Mouse (Mus musculus) kidney, embryonic 15.5 days (tissue): ENCODE results near the gene Tle6. TPM values are rescaled to one million over a fixed set of nuclear protein-coding genes. Genes with fewer than 3 reads are reported as not detected.
"Not testable (repeated sequence)": the region's sequence is repeated elsewhere in the genome, so short reads cannot be mapped to it uniquely, and the experiment has no call there.

Source experiments
- ATAC-seq: fragments of 200-750 bp; cut with Nextera tagmentation; replicated peaks from 2 replicates; pipeline ENCODE4 v1.8.0; 2017; ENCODE audit warnings: moderate TSS enrichment; ENCODE audit not compliant: low FRiP score
- H3K27ac ChIP-seq: fragments of 300-500 bp; sonication (generic); 2 replicates; pipeline ENCODE4 v1.5.1; 2015; ENCODE audit warnings: mild to moderate bottlenecking, inconsistent platforms
- H3K27me3 ChIP-seq: fragments of 300-500 bp; sonication (generic); 2 replicates; pipeline ENCODE4 v1.6.1; 2015; ENCODE audit warnings: inconsistent platforms
- H3K36me3 ChIP-seq: fragments of 300-500 bp; sonication (generic); 2 replicates; pipeline ENCODE4 v1.6.1; 2015; ENCODE audit warnings: inconsistent platforms
- H3K4me1 ChIP-seq: fragments of 300-500 bp; sonication (generic); 2 replicates; pipeline ENCODE4 v1.6.1; 2015; ENCODE audit warnings: inconsistent platforms
- H3K4me2 ChIP-seq: fragments of 300-500 bp; sonication (generic); 2 replicates; pipeline ENCODE4 v1.6.1; 2015; ENCODE audit warnings: moderate library complexity, mild to moderate bottlenecking, inconsistent platforms
- H3K4me3 ChIP-seq: fragments of 300-500 bp; sonication (generic); replicated peaks from 2 replicates; pipeline ENCODE4 v1.5.1; 2015; ENCODE audit warnings: mild to moderate bottlenecking, inconsistent platforms
- H3K9ac ChIP-seq: fragments of 300-500 bp; sonication (generic); 2 replicates; pipeline ENCODE4 v1.6.1; 2015; ENCODE audit warnings: mild to moderate bottlenecking, inconsistent platforms
- H3K9me3 ChIP-seq: fragments of 300-500 bp; sonication (generic); replicated peaks from 2 replicates; pipeline ENCODE4 v1.6.1; 2016; ENCODE audit warnings: inconsistent platforms
- WGBS: fragments of 180-500 bp; shearing (Covaris S2); methylation state at CpG from one replicate; pipeline ENCODE4 v1.1.7; 2015; ENCODE audit warnings: mixed read lengths; 5-methylcytosine and 5-hydroxymethylcytosine counted together
- polyA plus RNA-seq: library from polyadenylated mRNA; unstranded; fragments of >200 nt; fragmentation: Nextera tagmentation; extraction: Ambion mirVana; gene quantifications from 2 replicates; pipeline ENCODE4 v1.2.1, GENCODE M21; 2015

Gene Tle6
- polyA plus RNA-seq, 1 experiment from 2014 or later = 16.8 TPM

DNA sequence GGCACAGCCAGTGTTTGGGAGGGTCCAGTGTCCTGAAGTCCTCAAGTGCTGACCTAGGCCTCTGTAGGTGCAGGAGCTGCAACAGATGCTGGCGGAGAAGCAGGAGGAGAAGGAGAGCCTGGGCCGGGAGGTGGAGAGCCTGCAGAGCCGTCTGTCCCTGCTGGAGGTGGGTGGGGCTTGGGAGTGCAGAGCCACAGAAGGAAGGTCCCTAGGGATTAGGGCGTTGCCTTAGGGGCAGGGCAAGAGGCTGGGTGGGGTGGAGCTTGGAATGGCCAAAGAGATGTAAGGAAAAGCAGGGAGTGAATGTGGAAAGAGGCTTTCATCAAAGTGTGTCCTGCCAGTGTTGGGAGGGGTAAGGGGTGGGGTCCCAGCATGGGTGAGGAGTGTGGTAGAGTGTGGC, 40.0 kb upstream of the Tle6 start:
- H3K36me3 ChIP-seq, H3K9me3 ChIP-seq, H3K4me3 ChIP-seq, H3K27ac ChIP-seq, H3K4me2 ChIP-seq, H3K27me3 ChIP-seq, ATAC-seq, H3K9ac ChIP-seq: not testable (repeated sequence)
- peaks cover 26% of the 10 kb centered on the region for H3K4me1 ChIP-seq
- whole genome bisulfite sequencing = 54% methylated on average over 4 of the region's 4 CpGs

DNA sequence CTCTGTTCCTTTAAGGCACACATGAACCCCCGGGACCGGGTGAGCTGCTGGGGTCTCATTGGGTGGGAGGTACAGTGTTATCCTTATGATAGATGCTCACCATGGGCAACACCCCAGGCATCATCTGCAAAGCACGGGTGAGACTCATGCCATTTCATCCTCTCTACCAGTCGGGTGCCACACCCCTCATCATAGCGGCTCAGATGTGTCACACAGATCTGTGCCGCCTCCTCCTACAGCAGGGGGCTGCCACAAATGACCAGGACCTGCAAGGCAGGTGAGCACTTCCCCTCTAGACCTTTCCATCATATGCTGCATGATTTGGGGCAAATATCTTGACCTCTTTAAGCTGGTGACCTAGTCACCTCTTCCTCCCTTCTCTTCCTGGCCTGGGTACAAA, 37.2 kb upstream of the Tle6 start:
- no peak for ATAC-seq
- no peak overlapping the region for H3K27ac ChIP-seq
- WGBS = 78% methylated on average over 6 of the region's 6 CpGs

DNA sequence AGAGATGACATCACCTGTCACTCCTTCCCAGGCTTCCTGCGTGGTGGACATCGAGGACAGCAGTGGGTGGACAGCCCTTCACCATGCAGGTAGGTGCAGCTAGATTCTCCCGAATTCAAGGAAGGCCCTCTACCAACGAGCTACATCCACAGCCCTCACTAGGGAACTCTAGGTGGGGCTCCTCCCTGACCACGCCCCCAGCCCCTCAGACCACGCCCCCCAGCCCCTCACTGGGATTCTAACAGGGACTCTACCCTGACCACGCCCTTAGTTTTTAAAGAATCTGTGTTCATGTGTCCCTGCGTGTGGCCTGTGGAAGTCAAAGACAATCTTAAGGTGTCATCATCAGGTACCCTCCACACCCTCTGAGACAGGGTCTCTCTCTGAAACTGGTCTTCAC, 35.5 kb upstream of the Tle6 start:
- Histone ChIP-seq H3K9ac (no peak overlapping the region), H3K9me3 (no peaks in the 10 kb centered on the region), H3K27me3 (no peaks in the 10 kb centered on the region), H3K27ac (no peak overlapping the region), H3K4me1 (peaks cover 17% of the 10 kb centered on the region), H3K4me2 (no peak overlapping the region), H3K4me3 (no peak overlapping the region), H3K36me3 (no peaks in the 10 kb centered on the region)
- no peak for ATAC-seq
- whole genome bisulfite sequencing = 19% methylated on average over 8 of the region's 8 CpGs

More for the DNA sequence above, 37.2 kb upstream of the Tle6 start:
- no peaks in the 10 kb centered on the region for H3K27me3 ChIP-seq
- no peaks in the 10 kb centered on the region for H3K9me3 ChIP-seq
- no peaks in the 10 kb centered on the region for H3K36me3 ChIP-seq
- H3K4me3 ChIP-seq = no peak overlapping the region
- H3K4me2 ChIP-seq = no peak overlapping the region
- H3K9ac ChIP-seq = no peak overlapping the region
- peaks cover 34% of the 10 kb centered on the region for H3K4me1 ChIP-seq

DNA sequence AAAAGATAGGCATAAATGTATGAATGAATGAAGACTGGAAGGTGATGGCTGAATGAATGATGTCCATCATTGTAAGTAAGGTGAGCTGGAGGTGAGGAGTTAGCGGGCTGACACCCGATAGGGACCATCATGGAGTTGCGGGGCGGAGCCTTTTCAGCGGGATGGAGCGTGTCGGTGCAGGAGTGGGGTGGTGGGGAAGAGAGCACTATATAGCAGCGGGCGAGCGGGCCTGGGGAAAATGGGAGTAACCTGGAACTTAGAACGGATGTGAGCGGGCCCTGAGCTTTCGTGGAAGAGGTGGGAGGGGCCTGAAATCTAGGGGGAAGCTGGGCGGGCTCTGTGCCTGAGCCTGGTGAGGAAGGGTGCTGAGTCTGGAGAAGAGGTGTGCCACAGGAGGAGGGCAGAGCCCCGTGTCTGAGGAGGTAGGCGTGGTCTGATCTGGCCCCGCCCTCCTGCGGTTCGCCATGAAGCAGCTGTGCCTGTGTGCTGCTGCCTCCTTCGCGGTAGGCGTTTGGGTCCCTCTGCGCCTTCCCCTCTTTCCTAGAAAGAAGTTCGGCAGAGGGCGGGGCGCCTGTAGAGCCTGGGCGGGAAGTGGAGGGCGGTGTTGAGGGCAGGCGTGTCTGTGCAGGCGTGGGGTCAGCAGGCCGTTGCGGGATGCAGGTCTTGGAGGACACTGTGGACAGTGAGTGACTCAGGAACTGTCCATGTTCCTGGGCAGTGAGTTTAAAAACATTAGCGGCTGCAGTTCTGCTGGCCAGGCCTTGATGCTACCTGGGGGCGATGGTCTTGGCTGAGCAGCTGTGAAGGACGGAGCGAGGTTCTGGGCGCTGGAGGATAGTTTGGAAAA, 32.6 kb upstream of the Tle6 start:
- ATAC-seq = peak; percentile 95
- Histone ChIP-seq H3K36me3 (no peaks in the 10 kb centered on the region), H3K4me3 (peak overlapping the region; percentile 53), H3K9me3 (no peaks in the 10 kb centered on the region), H3K9ac (peak overlapping the region; percentile 57), H3K4me1 (peaks cover 18% of the 10 kb centered on the region), H3K4me2 (peak overlapping the region; percentile 79), H3K27ac (peak overlapping the region; percentile 84), H3K27me3 (no peaks in the 10 kb centered on the region)
- WGBS = under 1% methylated on average over 37 of the region's 37 CpGs

DNA sequence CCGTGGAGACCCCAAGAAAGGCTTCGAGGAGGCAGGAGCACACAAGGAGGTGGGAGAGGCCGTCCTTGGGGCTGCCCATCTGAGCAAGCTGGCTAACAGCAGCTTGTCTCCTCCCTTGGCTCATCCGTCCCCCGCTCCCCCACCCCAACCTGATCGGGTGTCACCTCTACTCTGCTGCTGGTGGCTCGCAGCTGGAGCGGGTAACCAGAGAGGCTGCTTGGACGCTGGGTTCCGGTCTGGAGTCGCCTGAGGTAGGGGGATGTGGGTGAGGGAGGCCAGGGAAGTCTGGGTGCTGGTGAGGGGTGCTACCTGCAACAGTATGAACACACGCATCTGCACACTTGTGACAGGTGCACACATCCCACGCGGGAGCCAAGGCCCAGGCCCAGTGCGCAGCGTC, 27.5 kb upstream of the Tle6 start, which contains the start of gene Ankrd24:
TSS of gene Ankrd24 (plus strand) at position 151 of the 400 bp plus-strand sequence.
- WGBS = 58% methylated on average over 16 of the region's 16 CpGs
- peaks cover 30% of the 10 kb centered on the region for H3K4me1 ChIP-seq
- peaks cover 26% of the 10 kb centered on the region for H3K36me3 ChIP-seq
- peak within 1 kb of the TSS; percentile 66 for H3K4me3 ChIP-seq
- no peaks in the 10 kb centered on the region for H3K9me3 ChIP-seq
- peak within 1 kb of the TSS; percentile 72 for H3K4me2 ChIP-seq
- ATAC-seq = peak; percentile 16
- H3K9ac ChIP-seq = peak within 1 kb of the TSS; percentile 67
- H3K27ac ChIP-seq = peak within 1 kb of the TSS; percentile 94
- H3K27me3 ChIP-seq = no peaks in the 10 kb centered on the region

DNA sequence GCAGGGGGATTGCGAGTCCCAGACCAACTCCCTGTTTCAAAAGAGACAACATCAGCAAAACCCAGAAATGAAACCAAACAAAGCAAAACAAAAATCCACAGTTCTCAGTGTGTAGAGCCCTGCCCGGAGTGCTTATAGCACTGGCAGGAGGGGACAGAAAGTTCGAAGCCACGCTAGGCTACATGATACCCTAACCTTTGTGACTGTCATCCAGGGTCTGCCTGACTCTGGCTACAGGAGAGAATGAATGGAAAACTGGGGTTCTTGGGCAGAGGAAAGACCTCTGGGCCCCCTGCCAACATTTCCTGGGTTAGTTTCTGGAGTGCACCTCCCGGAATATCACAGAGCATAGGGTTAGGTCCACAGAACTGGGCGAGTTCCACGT, 27.0 kb upstream of the Tle6 start:
- Histone ChIP-seq H3K4me2 (peak overlapping the region; percentile 72), H3K4me1 (peaks cover 27% of the 10 kb centered on the region), H3K27ac (peak overlapping the region; percentile 94), H3K27me3 (no peaks in the 10 kb centered on the region), H3K9me3 (no peaks in the 10 kb centered on the region), H3K9ac (peak overlapping the region; percentile 67), H3K4me3 (peak overlapping the region; percentile 66), H3K36me3 (peaks cover 30% of the 10 kb centered on the region)
- ATAC-seq = peak; percentile 27
- 41% methylated on average over 7 of the region's 7 CpGs for WGBS

DNA sequence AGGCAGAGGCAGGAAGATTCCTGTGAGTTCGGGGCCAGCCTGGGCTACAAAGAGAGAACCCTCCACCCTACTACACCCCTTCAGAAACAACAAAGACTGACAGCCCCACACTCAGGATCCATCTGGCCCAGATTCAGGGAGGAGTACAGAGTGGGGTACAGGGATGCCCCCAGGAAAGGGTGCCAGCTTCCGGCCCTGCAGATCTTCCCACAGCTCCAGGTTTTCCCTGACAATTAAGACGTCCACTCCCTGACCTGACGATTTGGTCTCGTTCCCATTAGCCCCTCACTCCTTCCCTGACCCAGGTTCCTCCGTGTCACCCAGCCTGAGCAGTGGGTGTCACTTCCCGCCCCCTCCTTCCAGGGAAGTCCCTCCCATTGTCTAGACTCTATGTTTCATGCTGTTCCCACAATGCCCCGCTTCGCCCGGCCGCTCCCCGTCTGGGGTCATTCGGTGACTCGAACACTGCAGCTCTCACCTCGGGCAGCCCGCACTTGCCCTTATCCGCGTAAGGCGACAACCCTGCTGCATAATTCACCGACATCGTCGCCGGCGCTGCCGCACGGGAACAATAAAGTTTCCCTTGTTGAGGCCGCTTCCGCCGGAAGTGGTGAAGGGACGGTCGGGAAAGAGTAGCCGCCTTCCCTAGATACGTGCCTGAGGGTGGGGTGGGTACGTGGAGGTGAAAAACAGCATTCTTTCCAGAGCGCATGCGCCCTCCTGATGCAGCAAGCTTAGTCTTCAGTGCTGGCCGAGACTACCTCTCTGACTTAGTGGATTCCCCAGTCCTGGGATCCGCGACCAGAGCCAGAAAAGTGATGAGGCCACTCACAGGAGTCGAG, 26.3 kb upstream of the Tle6 start, which contains the start of gene Sirt6:
TSS of gene Sirt6 (minus strand) at position 804 of the 842 bp plus-strand sequence.
- Histone ChIP-seq H3K9ac (peak within 1 kb of the TSS; percentile 67), H3K9me3 (no peaks in the 10 kb centered on the region), H3K4me3 (peak within 1 kb of the TSS; percentile 66), H3K4me2 (peak within 1 kb of the TSS; percentile 72), H3K4me1 (peaks cover 27% of the 10 kb centered on the region), H3K27me3 (no peaks in the 10 kb centered on the region), H3K36me3 (peaks cover 36% of the 10 kb centered on the region), H3K27ac (peak within 1 kb of the TSS; percentile 94)
- ATAC-seq = peak; percentile 87
- 5% methylated on average over 40 of the region's 40 CpGs for WGBS

DNA sequence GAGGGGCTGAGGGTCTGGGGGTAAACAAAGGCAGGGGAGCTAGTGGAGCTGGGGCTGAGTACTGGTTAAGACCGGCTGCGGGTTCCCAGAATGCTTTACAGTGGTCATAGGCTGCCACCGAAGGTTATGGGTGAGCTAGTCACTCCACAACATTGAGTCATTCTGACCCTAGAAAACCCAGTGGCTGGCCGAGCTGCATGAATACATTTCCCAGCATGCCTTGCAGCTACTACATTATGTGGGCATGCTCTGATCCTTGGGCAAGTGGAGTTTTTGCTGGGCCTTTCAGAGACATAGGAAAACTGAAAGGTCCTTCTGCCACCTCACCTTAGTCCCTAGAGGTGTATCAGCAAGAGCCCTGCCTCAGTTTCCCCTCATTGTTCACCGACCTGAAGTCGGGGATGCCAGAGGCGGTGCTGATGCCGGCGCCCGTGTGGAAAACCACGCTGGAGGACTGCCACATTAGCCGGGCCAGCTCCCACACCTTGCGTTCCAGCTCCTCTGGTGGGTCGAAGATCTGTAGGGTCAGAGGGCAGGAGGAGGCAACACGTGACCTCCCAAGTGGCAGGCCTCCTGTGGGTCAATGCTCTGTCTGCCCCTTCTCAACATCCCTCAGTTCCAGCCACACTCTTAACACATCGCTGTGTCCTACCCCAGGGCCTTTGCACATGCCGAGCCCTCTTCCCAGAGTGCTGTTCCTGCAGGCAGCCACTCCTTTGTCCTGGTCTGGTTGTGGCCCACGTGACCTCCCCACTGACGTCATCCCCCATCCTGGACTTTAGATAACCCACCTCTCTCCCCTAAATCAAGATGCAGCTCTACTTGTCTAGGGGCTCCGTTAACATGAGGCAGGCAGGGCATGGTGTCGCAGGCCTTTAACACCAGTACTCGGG, 25.5 kb upstream of the Tle6 start:
- peaks cover 27% of the 10 kb centered on the region for H3K4me1 ChIP-seq
- 89% methylated on average over 22 of the region's 22 CpGs for WGBS
- peaks cover 45% of the 10 kb centered on the region for H3K36me3 ChIP-seq
- ATAC-seq = 0 out of 2 replicates have a peak, but pooled peaks have one; percentile 16
- H3K4me2 ChIP-seq = peak overlapping the region; percentile 72
- peak overlapping the region; percentile 94 for H3K27ac ChIP-seq
- peak overlapping the region; percentile 67 for H3K9ac ChIP-seq
- no peaks in the 10 kb centered on the region for H3K27me3 ChIP-seq
- peak overlapping the region; percentile 66 for H3K4me3 ChIP-seq
- no peaks in the 10 kb centered on the region for H3K9me3 ChIP-seq

DNA sequence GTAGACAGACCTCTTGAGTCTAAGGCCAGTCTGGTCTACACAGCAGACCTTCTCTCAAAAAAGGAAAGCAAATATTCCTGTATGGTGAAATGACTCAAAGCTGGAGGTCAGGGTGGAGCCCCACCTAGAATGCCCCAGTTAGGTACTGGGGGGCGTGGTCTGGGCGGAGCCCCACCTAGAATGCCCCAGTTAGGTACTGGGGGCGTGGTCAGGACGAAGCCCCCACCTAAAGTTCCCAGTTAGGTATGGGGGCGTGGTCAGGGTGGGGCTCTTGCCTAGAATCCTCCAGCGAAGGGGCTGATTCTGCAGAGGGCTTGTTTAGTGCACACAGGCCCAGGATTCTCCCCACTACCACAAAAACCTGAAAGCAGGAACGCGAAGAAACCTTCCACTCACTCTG, 22.6 kb upstream of the Tle6 start:
- Histone ChIP-seq H3K9me3 (no peaks in the 10 kb centered on the region), H3K4me1 (peaks cover 24% of the 10 kb centered on the region), H3K9ac (no peak overlapping the region), H3K27ac (no peak overlapping the region), H3K36me3 (peaks cover 51% of the 10 kb centered on the region), H3K4me2 (no peak overlapping the region), H3K27me3 (no peaks in the 10 kb centered on the region), H3K4me3 (no peak overlapping the region)
- ATAC-seq = no peak
- WGBS = 62% methylated on average over 8 of the region's 8 CpGs

DNA sequence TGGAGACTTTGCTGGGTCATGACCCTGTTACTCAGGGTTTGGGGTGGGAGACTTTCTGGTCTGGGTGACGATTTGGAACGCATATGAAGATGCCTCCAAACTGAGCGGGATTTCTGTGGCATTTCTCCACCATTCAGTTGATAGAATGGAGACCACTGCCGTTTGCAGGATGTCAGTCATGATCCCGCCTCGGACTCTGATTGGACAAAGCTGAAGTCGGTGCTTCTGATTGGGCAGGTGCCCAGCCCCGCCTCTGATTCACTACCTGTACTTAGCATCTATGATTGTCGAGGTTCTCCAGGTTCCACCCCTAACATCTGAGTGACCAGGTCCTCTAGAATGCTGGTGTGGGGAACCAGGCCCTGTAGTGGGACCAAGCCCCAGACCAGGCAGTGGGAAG, 19.9 kb upstream of the Tle6 start:
- no peak overlapping the region for H3K9ac ChIP-seq
- peaks cover 2% of the 10 kb centered on the region; the same call in 1 of the 2 replicates for H3K4me1 ChIP-seq
- H3K27me3 ChIP-seq = no peaks in the 10 kb centered on the region
- ATAC-seq = no peak
- H3K4me2 ChIP-seq = no peak overlapping the region
- WGBS = 59% methylated on average over 9 of the region's 9 CpGs
- no peaks in the 10 kb centered on the region for H3K9me3 ChIP-seq
- H3K4me3 ChIP-seq = no peak overlapping the region
- no peak overlapping the region for H3K27ac ChIP-seq
- H3K36me3 ChIP-seq = peaks cover 47% of the 10 kb centered on the region

DNA sequence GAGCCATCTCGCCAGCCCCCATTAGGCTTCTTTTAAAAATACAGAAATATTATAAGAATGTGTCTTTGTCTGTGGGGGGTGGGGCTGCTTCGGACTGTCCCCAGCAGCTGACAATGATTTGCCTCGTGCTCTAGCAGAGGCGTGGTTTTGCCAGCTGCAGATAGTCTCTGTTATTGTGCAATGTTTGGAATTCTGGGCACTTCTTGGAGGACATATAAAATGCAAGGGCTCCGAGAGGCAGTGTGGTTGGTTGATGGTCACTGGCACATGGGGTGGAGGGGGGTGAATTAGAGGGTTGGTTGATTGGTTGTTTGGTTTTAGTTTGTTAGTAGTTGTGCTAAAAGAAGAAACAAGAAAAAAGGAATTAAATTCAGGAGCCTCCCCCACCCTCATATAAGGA, 19.1 kb upstream of the Tle6 start:
- 92% methylated on average over 5 of the region's 5 CpGs for WGBS
- no peaks in the 10 kb centered on the region for H3K27me3 ChIP-seq
- no peak overlapping the region for H3K9ac ChIP-seq
- H3K4me1 ChIP-seq = peaks cover 5% of the 10 kb centered on the region; the same call in 1 of the 2 replicates
- H3K36me3 ChIP-seq = peaks cover 40% of the 10 kb centered on the region
- H3K9me3 ChIP-seq = no peaks in the 10 kb centered on the region
- H3K4me2 ChIP-seq = no peak overlapping the region
- H3K4me3 ChIP-seq = no peak overlapping the region
- no peak for ATAC-seq
- H3K27ac ChIP-seq = no peak overlapping the region
